In genomic region chr7:37213751-37214181, GRCm38 (mm10) we compare ENCODE assay signal across 9 mouse cellular contexts.
DNase-seq lines count a peak whose midpoint lies in the region; ATAC-seq and TF ChIP-seq lines count a peak whose summit lies in the region.
"Had no signal": no experiment of that assay in that cellular context is flagged by ENCODE, and none has a peak within 500 bp of the region (broad histone marks: within the 10 kb centered on the region; RNA-seq: fewer than 3 reads in every experiment).

No protein-coding gene starts in this region.

- 24% methylated on average over 3 of the region's 3 CpGs for WGBS in lung, embryonic 14.5 days
- 18% methylated on average over 3 of the region's 3 CpGs for WGBS in lung, adult 2 months
- 30% methylated on average over 3 of the region's 3 CpGs for WGBS in intestine, embryonic 16.5 days
- 28% methylated on average over 3 of the region's 3 CpGs for WGBS in neural tube, embryonic 15.5 days

- ATAC-seq in lung, embryonic 14.5 days (ENCODE audit: insufficient read depth) = peak; percentile 17; the same call in 1 of the 2 replicates
- ATAC-seq in intestine, embryonic 16.5 days = no peak
- ATAC-seq in neural tube, embryonic 15.5 days (ENCODE audit: low FRiP score) = no peak
- ATAC-seq: Patski had no signal

- peak overlapping the region; percentile 41 for H3K4me2 ChIP-seq in lung, embryonic 14.5 days
- H3K4me2 ChIP-seq in intestine, embryonic 16.5 days (ENCODE audit: low read depth, low read length) = peak overlapping the region; percentile 31
- peak overlapping the region; percentile 26 for H3K4me2 ChIP-seq in neural tube, embryonic 15.5 days

- H3K27me3 ChIP-seq in lung, embryonic 14.5 days (ENCODE audit: insufficient read depth, low read length) = no peaks in the 10 kb centered on the region
- no peaks in the 10 kb centered on the region for H3K27me3 ChIP-seq in intestine, embryonic 16.5 days (replicated peaks; ENCODE audit: control insufficient read depth, insufficient read depth, low read length)
- no peaks in the 10 kb centered on the region for H3K27me3 ChIP-seq in neural tube, embryonic 15.5 days (replicated peaks)

- no peak overlapping the region; the same call in 1 of the 2 replicates for H3K4me3 ChIP-seq in lung, embryonic 14.5 days (ENCODE audit: low read depth, low read length)
- H3K4me3 ChIP-seq in lung, adult 2 months (replicated peaks; ENCODE audit: extremely low read depth, low read depth, low read length) = no peak overlapping the region
- no peak overlapping the region; the same call in 1 of the 2 replicates for H3K4me3 ChIP-seq in intestine, embryonic 16.5 days (ENCODE audit: low read length)
- no peak overlapping the region for H3K4me3 ChIP-seq in neural tube, embryonic 15.5 days (replicated peaks)

- no peaks in the 10 kb centered on the region for H3K9me3 ChIP-seq in lung, embryonic 14.5 days (ENCODE audit: low read depth, low read length)
- no peaks in the 10 kb centered on the region for H3K9me3 ChIP-seq in intestine, embryonic 16.5 days (ENCODE audit: control insufficient read depth, low read length)
- no peaks in the 10 kb centered on the region for H3K9me3 ChIP-seq in neural tube, embryonic 15.5 days (replicated peaks)

- H3K27ac ChIP-seq in lung, embryonic 14.5 days (ENCODE audit: low read depth) = no peak overlapping the region
- H3K27ac ChIP-seq in intestine, embryonic 16.5 days (ENCODE audit: low read length) = peak overlapping the region; percentile 16
- H3K27ac ChIP-seq in neural tube, embryonic 15.5 days (replicated peaks) = no peak overlapping the region; the same call in 1 of the 2 replicates

- no peaks in the 10 kb centered on the region for H3K36me3 ChIP-seq in lung, embryonic 14.5 days (ENCODE audit: insufficient read depth)
- H3K36me3 ChIP-seq in intestine, embryonic 16.5 days (ENCODE audit: control insufficient read depth, insufficient read depth, low read length) = no peaks in the 10 kb centered on the region
- H3K36me3 ChIP-seq in neural tube, embryonic 15.5 days = no peaks in the 10 kb centered on the region

- 0 out of 2 replicates have a peak, but pooled peaks cover 4% of the 10 kb centered on the region for H3K4me1 ChIP-seq in lung, embryonic 14.5 days (ENCODE audit: insufficient read depth)
- 0 out of 2 replicates have a peak, but pooled peaks cover 2% of the 10 kb centered on the region for H3K4me1 ChIP-seq in lung, adult 2 months (ENCODE audit: control insufficient read depth, insufficient read depth, low read length)
- H3K4me1 ChIP-seq in intestine, embryonic 16.5 days (ENCODE audit: control insufficient read depth, insufficient read depth, low read length) = peaks cover 16% of the 10 kb centered on the region
- H3K4me1 ChIP-seq in neural tube, embryonic 15.5 days = peaks cover 14% of the 10 kb centered on the region

- no peak for TF ChIP-seq CTCF in lung, embryonic 14.5 days (IDR thresholded peaks at IDR 0.05; ENCODE audit: low read depth)
- TF ChIP-seq CTCF in lung, adult 2 months (IDR thresholded peaks at IDR 0.05; ENCODE audit: insufficient read depth, low read length) = no peak

- no peak for TF ChIP-seq POLR2A in lung, adult 2 months (IDR thresholded peaks at IDR 0.05; ENCODE audit: borderline replicate concordance, extremely low read depth, low read depth, low read length)

- DNase-seq in cerebellum, postnatal 10 days = peak; percentile 6 to 19
- no peak for DNase-seq in cerebellum, adult 9-10 months
- DNase-seq in lung, embryonic 14.5 days = peak; percentile 59
- DNase-seq in lung, adult 2 months = no peak
- no peak for DNase-seq in urinary bladder, postnatal 25 days (ENCODE audit: low spot score)
- no peak for DNase-seq in Muller cell, postnatal 12 days (ENCODE audit: inconsistent ontology term)

- no peak overlapping the region for H3K9ac ChIP-seq in lung, embryonic 14.5 days
- H3K9ac ChIP-seq in intestine, embryonic 16.5 days (ENCODE audit: low read depth, low read length) = no peak overlapping the region
- H3K9ac ChIP-seq in neural tube, embryonic 15.5 days (replicated peaks) = no peak overlapping the region

Comparison
In these comparisons a context has a peak if more than half of its experiments do, and no peak if none do; other contexts are left out.
1. DNase-seq: peak in cerebellum, postnatal 10 days (2 of 2) and lung, embryonic 14.5 days (single experiment); none in cerebellum, adult 9-10 months (single experiment), lung, adult 2 months (single experiment), urinary bladder, postnatal 25 days (single experiment) and Muller cell, postnatal 12 days (single experiment).
2. Peak in every context shown above with its lines, with median percentiles within 50 percentile points of each other: H3K4me2 ChIP-seq.